9 mouse cellular contexts compared by ENCODE assay signal in genomic region chr2:33821677-33822607, GRCm38 (mm10).
DNase-seq lines count a peak whose midpoint lies in the region; ATAC-seq and TF ChIP-seq lines count a peak whose summit lies in the region.
"Had no signal": no experiment of that assay in that cellular context is flagged by ENCODE, and none has a peak within 500 bp of the region (broad histone marks: within the 10 kb centered on the region; RNA-seq: fewer than 3 reads in every experiment).

No protein-coding gene starts in this region.

- ATAC-seq in hindbrain, embryonic 12.5 days (ENCODE audit: low FRiP score), result peak; percentile 81
- ATAC-seq in lung, embryonic 16.5 days (ENCODE audit: low read depth), result peak; percentile 83

- no peak overlapping the region for H3K4me2 ChIP-seq in hindbrain, embryonic 12.5 days (replicated peaks)
- H3K4me2 ChIP-seq in lung, embryonic 16.5 days (ENCODE audit: low read depth, low read length), result no peak overlapping the region

- no peaks in the 10 kb centered on the region for H3K27me3 ChIP-seq in cerebellum, adult 2 months (ENCODE audit: control insufficient read depth, insufficient read depth, low read length)
- H3K27me3 ChIP-seq in hindbrain, embryonic 12.5 days, result no peaks in the 10 kb centered on the region
- no peaks in the 10 kb centered on the region for H3K27me3 ChIP-seq in lung, embryonic 16.5 days (ENCODE audit: control insufficient read depth, insufficient read depth, low read depth, low read length)

- peak; percentile 74 for DNase-seq in MN1 (ENCODE audit: low spot score)
- DNase-seq in cerebellum, adult 2 months, result peak; percentile 85 to 92
- peak; percentile 87 for DNase-seq in forelimb bud, embryonic 11.5 days (ENCODE audit: low read depth, low spot score)
- peak; percentile 76 for DNase-seq in layer of hippocampus, adult 9-11 months
- peak; percentile 84 for DNase-seq in ovary, postnatal 14 days (ENCODE audit: low spot score)
- peak; percentile 91 for DNase-seq in thymus, postnatal 0 days (ENCODE audit: low spot score)

- H3K4me1 ChIP-seq in cerebellum, adult 2 months (ENCODE audit: control insufficient read depth, insufficient read depth, low read length), result peaks cover 24% of the 10 kb centered on the region
- H3K4me1 ChIP-seq in hindbrain, embryonic 12.5 days, result peaks cover 17% of the 10 kb centered on the region
- no peaks in the 10 kb centered on the region for H3K4me1 ChIP-seq in lung, embryonic 16.5 days (replicated peaks; ENCODE audit: control insufficient read depth, insufficient read depth, low read length)

- H3K9me3 ChIP-seq in hindbrain, embryonic 12.5 days (replicated peaks), result no peaks in the 10 kb centered on the region
- H3K9me3 ChIP-seq in lung, embryonic 16.5 days (ENCODE audit: control insufficient read depth, low read length), result no peaks in the 10 kb centered on the region

- TF ChIP-seq POLR2A in cerebellum, adult 2 months (IDR thresholded peaks at IDR 0.05; ENCODE audit: borderline replicate concordance, insufficient read depth, low read length), result no peak

- peak; percentile 99 for TF ChIP-seq CTCF in cerebellum, adult 2 months (IDR thresholded peaks at IDR 0.05; ENCODE audit: borderline replicate concordance, insufficient read depth, low read depth, low read length)

- H3K4me3 ChIP-seq in cerebellum, adult 2 months (replicated peaks; ENCODE audit: insufficient read depth, low read depth, low read length), result no peak overlapping the region
- H3K4me3 ChIP-seq in hindbrain, embryonic 12.5 days, result no peak overlapping the region
- H3K4me3 ChIP-seq in lung, embryonic 16.5 days (ENCODE audit: low read length), result no peak overlapping the region
- H3K4me3 ChIP-seq: myocyte had no signal

- H3K36me3 ChIP-seq in hindbrain, embryonic 12.5 days, result peaks cover 78% of the 10 kb centered on the region
- peaks cover 27% of the 10 kb centered on the region for H3K36me3 ChIP-seq in lung, embryonic 16.5 days (ENCODE audit: control insufficient read depth, insufficient read depth, low read length)

- WGBS in cerebellum, adult 2 months, result 37% methylated on average over 13 of the region's 13 CpGs
- 24% methylated on average over 13 of the region's 13 CpGs for WGBS in hindbrain, embryonic 12.5 days
- WGBS in lung, embryonic 16.5 days, result 31% methylated on average over 13 of the region's 13 CpGs

- no peak overlapping the region for H3K27ac ChIP-seq in cerebellum, adult 2 months (ENCODE audit: insufficient read depth, low read length)
- peak overlapping the region; percentile 62 for H3K27ac ChIP-seq in hindbrain, embryonic 12.5 days
- H3K27ac ChIP-seq in lung, embryonic 16.5 days (ENCODE audit: low read length), result no peak overlapping the region

- no peak overlapping the region for H3K9ac ChIP-seq in hindbrain, embryonic 12.5 days
- H3K9ac ChIP-seq in lung, embryonic 16.5 days (ENCODE audit: low read length), result no peak overlapping the region
